Mouse (Mus musculus): ENCODE measurements around the gene Borcs5. TPM values are rescaled to one million over a fixed set of nuclear protein-coding genes. Genes with fewer than 3 reads are reported as not detected.

Gene Borcs5
- polyA plus RNA-seq, 1 experiment: 46.7 TPM

DNA sequence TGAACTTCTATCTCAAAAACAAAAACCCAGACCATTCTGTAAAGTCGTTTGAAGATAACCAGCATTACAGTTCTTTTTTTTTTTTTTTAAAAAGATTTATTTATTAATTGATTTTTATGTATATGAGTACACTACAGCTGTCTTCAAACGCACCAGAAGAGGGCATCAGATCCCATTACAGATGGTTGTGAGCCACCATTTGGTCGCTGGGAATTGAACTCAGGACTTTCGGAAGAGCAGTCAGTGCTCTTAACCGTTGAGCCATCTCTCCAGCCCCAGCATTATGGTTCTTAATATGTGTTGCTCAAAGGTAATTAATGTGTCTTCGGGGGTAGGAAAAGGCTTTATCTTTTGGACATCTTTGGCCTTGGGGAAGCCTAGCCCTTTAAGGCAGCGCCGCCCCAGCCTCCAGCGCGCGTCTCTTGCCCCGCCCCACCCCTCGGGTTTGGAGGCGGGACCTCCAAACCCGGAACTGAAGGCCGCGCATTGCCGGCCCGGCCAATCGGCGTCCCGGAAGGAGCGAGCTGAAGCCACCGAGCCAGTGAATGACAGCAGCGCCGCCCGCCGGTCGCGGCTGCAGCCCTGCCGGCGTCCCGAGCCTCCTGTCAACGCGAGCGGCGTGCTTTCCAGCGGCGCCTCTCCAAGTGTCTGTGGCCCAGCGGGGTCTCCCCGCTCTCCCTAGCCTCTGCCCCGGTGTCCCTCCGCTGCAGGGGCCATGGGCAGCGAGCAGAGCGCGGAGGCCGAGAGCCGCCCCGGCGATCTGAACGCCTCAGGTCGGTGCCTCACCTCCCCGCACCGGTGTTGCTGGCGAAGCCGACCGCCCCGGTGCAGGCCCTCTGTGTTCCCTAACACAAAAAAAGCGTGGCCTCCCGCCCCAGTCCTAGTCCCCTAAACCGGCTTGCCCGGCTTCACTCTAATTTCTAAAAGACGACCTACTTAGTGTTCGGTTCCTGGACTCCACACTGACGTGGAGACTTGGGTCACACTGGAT, 1.5 kb downstream of the Borcs5 start:
- Histone ChIP-seq H3K27ac (ENCODE audit: insufficient read depth, low read length) (peak overlapping the region; percentile 85; the same call in 1 of the 2 replicates), H3K4me1 (ENCODE audit: control insufficient read depth, insufficient read depth, low read length) (no peaks in the 10 kb centered on the region; the same call in 1 of the 2 replicates), H3K4me3 (ENCODE audit: insufficient read depth, low read length) (peak overlapping the region; percentile 62)
- peak; percentile 49; the same call in 1 of the 2 replicates for TF ChIP-seq POLR2A (IDR thresholded peaks at IDR 0.05; ENCODE audit: extremely low read depth, insufficient read depth, low read length)
- TF ChIP-seq CTCF (IDR thresholded peaks at IDR 0.05; ENCODE audit: extremely low read depth, insufficient read depth, low read length): peak; percentile 34; the same call in 1 of the 2 replicates

DNA sequence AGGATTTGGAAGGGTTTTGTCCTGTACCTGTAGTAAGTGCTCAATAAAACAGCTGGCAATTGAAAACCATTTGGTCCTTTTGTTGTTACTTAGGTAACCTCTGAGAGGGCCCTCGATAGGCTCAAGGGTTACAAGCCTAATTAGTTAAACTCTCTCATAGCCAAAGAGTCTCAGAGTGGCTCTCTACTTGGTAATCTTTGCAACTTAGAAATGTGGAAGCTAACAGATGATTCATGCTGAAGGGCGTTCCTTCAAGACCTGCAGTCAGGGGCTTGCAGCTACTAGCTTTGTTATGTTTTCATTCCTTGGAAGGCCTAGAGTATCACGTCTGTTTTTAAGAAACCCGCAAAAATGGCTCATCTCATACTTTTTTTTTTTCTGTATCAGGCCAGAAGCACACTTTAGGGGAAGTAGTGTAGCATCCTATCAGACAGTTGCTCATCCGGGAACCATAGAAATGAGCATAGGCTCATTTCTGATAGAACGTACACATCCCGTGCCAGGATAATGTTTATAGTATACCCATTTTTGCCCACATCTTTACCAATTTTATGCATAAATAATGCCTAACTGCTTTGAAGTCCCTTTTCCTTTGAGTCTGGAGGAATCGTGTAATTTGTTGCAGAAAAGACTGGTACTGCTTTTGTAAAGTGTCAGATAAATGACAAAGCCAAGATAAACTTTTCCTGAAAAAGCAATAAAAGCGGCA, 2.6 kb downstream of the Borcs5 start:
- Histone ChIP-seq H3K27ac (ENCODE audit: insufficient read depth, low read length) (no peak overlapping the region), H3K4me1 (ENCODE audit: control insufficient read depth, insufficient read depth, low read length) (no peaks in the 10 kb centered on the region; the same call in 1 of the 2 replicates), H3K4me3 (ENCODE audit: insufficient read depth, low read length) (peak overlapping the region; percentile 62; the same call in 1 of the 2 replicates)
- TF ChIP-seq POLR2A (IDR thresholded peaks at IDR 0.05; ENCODE audit: extremely low read depth, insufficient read depth, low read length) (no peak), CTCF (IDR thresholded peaks at IDR 0.05; ENCODE audit: extremely low read depth, insufficient read depth, low read length) (no peak)

DNA sequence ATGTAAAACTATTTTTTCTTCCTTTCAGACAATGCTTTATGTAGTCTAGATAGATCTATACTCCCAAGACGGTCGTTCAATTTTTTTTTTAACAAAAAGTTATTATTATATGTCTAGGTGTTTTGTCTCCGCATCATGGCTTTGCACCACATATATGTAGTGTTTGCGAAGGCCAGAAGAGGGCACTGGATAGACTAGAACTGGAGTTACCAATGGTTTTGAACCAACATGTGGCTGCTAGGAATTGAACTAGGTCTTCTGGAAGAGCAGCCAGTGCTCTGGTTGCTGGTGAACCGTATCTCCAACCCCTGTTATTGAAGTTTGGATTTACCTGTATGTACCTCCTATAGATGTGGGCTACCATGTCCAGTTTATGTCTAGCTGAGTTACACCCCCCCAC, 4.0 kb downstream of the Borcs5 start:
- Histone ChIP-seq H3K4me3 (ENCODE audit: insufficient read depth, low read length) (no peak overlapping the region), H3K27ac (ENCODE audit: insufficient read depth, low read length) (no peak overlapping the region), H3K4me1 (ENCODE audit: control insufficient read depth, insufficient read depth, low read length) (peaks cover 4% of the 10 kb centered on the region)
- TF ChIP-seq POLR2A (IDR thresholded peaks at IDR 0.05; ENCODE audit: extremely low read depth, insufficient read depth, low read length): no peak
- TF ChIP-seq CTCF (IDR thresholded peaks at IDR 0.05; ENCODE audit: extremely low read depth, insufficient read depth, low read length): no peak

DNA sequence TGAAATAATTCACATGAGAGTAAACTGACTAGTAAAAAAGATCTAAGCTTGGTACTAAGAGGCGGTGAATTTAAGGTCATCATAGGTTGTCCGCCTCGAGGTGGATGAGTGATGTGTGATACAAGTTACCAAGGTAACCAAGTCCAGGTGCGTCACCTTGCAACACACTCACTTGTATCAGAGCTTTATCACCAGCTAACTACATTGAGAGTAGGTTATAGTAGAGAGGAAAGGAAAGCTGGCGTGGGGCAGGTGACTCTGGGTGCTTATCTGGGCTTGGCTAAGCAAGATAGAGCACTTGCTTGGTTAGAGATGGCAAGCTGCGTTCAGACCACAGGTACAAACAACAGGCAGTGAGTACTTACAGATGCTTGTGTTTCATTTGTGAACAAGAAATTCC, 7.5 kb downstream of the Borcs5 start:
- Histone ChIP-seq H3K27ac (ENCODE audit: insufficient read depth, low read length) (no peak overlapping the region), H3K4me1 (ENCODE audit: control insufficient read depth, insufficient read depth, low read length) (peaks cover 6% of the 10 kb centered on the region), H3K4me3 (ENCODE audit: insufficient read depth, low read length) (no peak overlapping the region)
- TF ChIP-seq POLR2A (IDR thresholded peaks at IDR 0.05; ENCODE audit: extremely low read depth, insufficient read depth, low read length) (no peak), CTCF (IDR thresholded peaks at IDR 0.05; ENCODE audit: extremely low read depth, insufficient read depth, low read length) (no peak)

DNA sequence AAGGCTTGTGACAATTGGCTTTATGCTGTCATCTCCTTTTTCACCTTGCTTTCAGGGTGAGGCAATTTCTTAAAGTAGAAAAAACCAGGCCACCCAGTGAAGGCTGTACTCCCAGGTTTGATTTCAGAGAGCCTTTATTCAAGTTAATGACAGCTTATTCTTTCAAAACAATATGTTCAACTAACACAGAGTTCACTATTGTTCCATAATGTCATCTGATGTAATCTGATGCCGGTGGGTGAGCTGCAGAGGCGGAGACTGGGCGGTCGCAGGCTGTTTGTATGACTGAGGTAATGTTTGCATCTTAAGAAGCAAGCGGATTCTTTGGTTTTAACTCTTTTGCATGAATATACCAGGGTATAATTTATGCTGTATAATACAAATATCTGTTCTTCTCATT, 8.3 kb downstream of the Borcs5 start:
- no peak overlapping the region for H3K4me3 ChIP-seq (ENCODE audit: insufficient read depth, low read length)
- TF ChIP-seq POLR2A (IDR thresholded peaks at IDR 0.05; ENCODE audit: extremely low read depth, insufficient read depth, low read length) (no peak), CTCF (IDR thresholded peaks at IDR 0.05; ENCODE audit: extremely low read depth, insufficient read depth, low read length) (no peak)
- peaks cover 6% of the 10 kb centered on the region for H3K4me1 ChIP-seq (ENCODE audit: control insufficient read depth, insufficient read depth, low read length)
- H3K27ac ChIP-seq (ENCODE audit: insufficient read depth, low read length): 0 out of 2 replicates have a peak overlapping the region, but pooled peaks have one; percentile 17

DNA sequence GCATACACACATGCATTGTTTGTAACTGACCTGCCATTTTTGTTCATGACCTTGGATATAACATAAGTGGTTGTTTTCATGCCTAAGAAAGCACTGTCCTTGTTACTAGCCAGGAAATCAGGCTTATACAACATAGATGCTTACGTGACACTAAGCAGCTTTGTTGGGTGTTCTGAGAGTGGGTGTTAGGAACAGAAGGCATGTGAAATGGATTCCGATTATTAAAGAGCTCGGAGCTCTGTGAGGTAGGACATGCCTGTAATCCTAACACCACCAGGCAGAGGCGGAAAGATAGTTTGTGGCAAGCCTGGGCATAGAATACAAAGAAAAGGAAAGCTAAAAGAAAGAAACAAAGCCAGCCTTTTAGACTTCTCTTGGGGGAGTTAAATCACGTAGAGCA, 9.0 kb downstream of the Borcs5 start:
- H3K4me1 ChIP-seq (ENCODE audit: control insufficient read depth, insufficient read depth, low read length): peaks cover 6% of the 10 kb centered on the region
- TF ChIP-seq POLR2A (IDR thresholded peaks at IDR 0.05; ENCODE audit: extremely low read depth, insufficient read depth, low read length) (no peak), CTCF (IDR thresholded peaks at IDR 0.05; ENCODE audit: extremely low read depth, insufficient read depth, low read length) (no peak)
- no peak overlapping the region for H3K4me3 ChIP-seq (ENCODE audit: insufficient read depth, low read length)
- peak overlapping the region; percentile 24 for H3K27ac ChIP-seq (ENCODE audit: insufficient read depth, low read length)

DNA sequence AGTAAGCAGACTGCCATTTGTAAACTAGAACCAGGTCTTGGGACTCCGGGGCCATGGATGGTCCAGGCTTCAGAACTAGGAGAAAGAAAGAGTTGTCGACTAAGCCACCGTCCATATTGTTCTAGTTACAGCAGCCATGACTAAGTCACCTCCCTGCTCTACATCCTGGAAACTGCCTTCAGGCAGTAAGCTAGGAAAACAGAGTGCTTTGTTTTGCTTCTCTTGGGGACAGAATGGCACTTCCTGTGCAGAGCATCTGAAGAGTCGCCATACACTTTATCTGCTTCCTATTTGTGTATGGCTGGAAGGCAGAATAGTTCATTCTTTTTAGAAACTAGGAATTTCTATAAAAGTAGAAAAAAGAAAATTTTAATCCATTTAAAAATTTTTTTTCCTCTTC, 17.2 kb downstream of the Borcs5 start:
- TF ChIP-seq CTCF (IDR thresholded peaks at IDR 0.05; ENCODE audit: extremely low read depth, insufficient read depth, low read length) (no peak), POLR2A (IDR thresholded peaks at IDR 0.05; ENCODE audit: extremely low read depth, insufficient read depth, low read length) (no peak)
- H3K4me3 ChIP-seq (ENCODE audit: insufficient read depth, low read length): no peak overlapping the region
- no peaks in the 10 kb centered on the region for H3K4me1 ChIP-seq (ENCODE audit: control insufficient read depth, insufficient read depth, low read length)
- no peak overlapping the region for H3K27ac ChIP-seq (ENCODE audit: insufficient read depth, low read length)

DNA sequence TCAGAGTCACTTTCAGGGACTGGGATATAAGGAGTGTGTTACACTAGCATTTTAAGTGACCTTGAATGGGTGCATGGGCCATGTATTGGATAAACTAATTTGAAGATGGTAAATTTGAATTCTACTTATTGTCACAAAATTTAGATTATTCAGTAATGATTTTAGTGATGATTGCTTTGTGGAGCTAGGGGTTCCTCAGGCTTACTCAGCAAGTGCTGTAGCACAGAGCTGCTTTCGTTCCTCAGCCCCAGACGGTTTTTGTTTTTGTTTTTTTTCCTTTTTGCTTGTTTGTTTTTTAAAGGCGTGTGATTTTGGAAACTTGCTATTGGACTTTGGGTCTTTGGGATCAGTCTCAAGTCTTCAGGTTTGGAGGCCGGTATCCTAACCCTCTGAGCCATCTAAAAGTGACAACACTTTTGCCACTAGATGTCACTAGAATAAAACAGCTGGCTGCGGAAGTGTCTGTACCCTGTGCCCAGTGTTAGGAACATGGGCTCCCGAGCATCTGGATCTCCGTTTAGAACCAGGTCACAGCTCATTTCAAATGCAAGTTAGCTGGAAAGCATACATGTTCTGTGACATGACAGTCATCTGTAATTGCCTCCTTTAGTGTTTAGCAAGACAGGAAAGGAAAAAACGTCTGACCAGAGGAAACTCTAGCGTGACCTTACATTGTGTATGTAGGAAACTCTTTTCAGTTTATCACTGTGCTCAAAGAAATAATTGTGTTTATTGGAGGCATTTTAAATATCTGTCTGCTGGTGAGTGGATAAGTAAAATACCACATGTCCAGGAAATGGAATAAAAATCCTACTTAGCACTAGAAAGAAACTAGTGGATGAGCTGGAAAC, 20.0 kb downstream of the Borcs5 start:
- H3K4me3 ChIP-seq (ENCODE audit: insufficient read depth, low read length): no peak overlapping the region
- no peaks in the 10 kb centered on the region for H3K4me1 ChIP-seq (ENCODE audit: control insufficient read depth, insufficient read depth, low read length)
- TF ChIP-seq CTCF (IDR thresholded peaks at IDR 0.05; ENCODE audit: extremely low read depth, insufficient read depth, low read length) (peak; percentile 76), POLR2A (IDR thresholded peaks at IDR 0.05; ENCODE audit: extremely low read depth, insufficient read depth, low read length) (no peak)
- no peak overlapping the region for H3K27ac ChIP-seq (ENCODE audit: insufficient read depth, low read length)

Measured in cortical plate, adult 2 months (tissue).